Mouse (Mus musculus): Measurements from ENCODE around the gene Tfpi. TPM values are rescaled to one million over a fixed set of nuclear protein-coding genes. Genes with fewer than 3 reads are reported as not detected.
"Not testable (repeated sequence)": the region's sequence is repeated elsewhere in the genome, so short reads cannot be mapped to it uniquely, and the experiment has no call there.

The Tfpi gene
- polyA plus RNA-seq, 1 experiment: 0.31 TPM

- no peaks in the 10 kb centered on the region for H3K36me3 ChIP-seq (replicated peaks; ENCODE audit: low read length)
- no peaks in the 10 kb centered on the region for H3K4me1 ChIP-seq
- no peak for TF ChIP-seq FLI1 (IDR thresholded peaks at IDR 0.05; ENCODE audit: low read length)
- TF ChIP-seq GATA1 (IDR thresholded peaks at IDR 0.05; ENCODE audit: borderline replicate concordance, low read length): no peak
- no peaks in the 10 kb centered on the region for H3K27me3 ChIP-seq (replicated peaks)
- no peak overlapping the region for H3K4me3 ChIP-seq (replicated peaks)
- H3K9me3 ChIP-seq: peaks cover 2% of the 10 kb centered on the region; the same call in 1 of the 2 replicates
Measured at GRCm38 (mm10) chr2:84511036-84511435, 34.5 kb upstream of the Tfpi start.

GRCm38 (mm10) chr2:84504954-84505394, 28.4 kb upstream of the Tfpi start:
- not testable (repeated sequence) for H3K9me3 ChIP-seq; H3K27me3 ChIP-seq (replicated peaks); H3K4me3 ChIP-seq (replicated peaks); H3K36me3 ChIP-seq (replicated peaks; ENCODE audit: low read length); H3K4me1 ChIP-seq

DNA sequence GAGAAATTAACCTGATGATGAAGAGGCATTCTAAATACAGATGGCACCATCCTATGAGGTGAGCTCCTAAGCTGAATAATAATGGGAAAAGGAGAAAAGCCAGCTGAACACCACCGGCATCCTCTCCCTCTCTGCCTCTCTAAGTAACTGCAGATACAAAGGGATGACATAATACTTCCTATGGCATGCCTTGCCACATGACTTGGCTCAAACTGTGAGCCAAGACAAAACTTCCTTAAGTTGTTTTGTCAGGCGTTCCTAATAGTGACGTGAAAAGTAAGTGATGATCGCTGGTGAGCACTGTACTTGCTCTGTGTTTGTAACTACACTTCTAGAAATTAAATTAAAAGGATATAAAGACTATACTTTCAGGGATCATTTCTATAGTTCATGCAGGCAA, 27.7 kb upstream of the Tfpi start:
- no peak for TF ChIP-seq GATA1 (IDR thresholded peaks at IDR 0.05; ENCODE audit: borderline replicate concordance, low read length)
- no peak for TF ChIP-seq FLI1 (IDR thresholded peaks at IDR 0.05; ENCODE audit: low read length)
- Histone ChIP-seq H3K4me1 (0 out of 2 replicates have a peak, but pooled peaks cover 5% of the 10 kb centered on the region), H3K9me3 (no peaks in the 10 kb centered on the region), H3K27me3 (replicated peaks) (peaks cover 2% of the 10 kb centered on the region), H3K4me3 (replicated peaks) (no peak overlapping the region), H3K36me3 (replicated peaks; ENCODE audit: low read length) (no peaks in the 10 kb centered on the region)

DNA sequence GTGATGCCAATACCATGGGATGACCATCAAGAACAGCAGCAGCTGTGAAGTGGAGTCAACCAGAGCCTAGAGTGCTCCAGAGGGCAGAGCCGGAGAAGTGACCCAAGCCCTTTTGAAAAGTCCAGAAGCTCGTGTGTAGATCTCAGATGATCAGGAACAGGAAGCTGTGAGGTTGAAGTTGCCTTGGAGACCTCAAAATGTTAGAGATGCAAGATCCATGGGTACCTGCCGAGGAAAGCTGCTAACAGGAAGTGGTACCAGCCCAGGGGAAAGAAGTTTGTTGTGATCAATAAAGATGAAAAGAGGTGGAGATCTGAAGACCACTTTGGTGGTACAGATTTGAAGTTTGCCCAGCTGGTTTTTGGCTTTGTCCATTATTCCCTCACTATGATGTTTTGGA, 22.3 kb upstream of the Tfpi start:
- Histone ChIP-seq H3K27me3 (replicated peaks) (peaks cover 2% of the 10 kb centered on the region), H3K9me3 (no peaks in the 10 kb centered on the region), H3K4me3 (replicated peaks) (no peak overlapping the region), H3K4me1 (0 out of 2 replicates have a peak, but pooled peaks cover under 1% of the 10 kb centered on the region), H3K36me3 (replicated peaks; ENCODE audit: low read length) (no peaks in the 10 kb centered on the region)
- TF ChIP-seq GATA1 (IDR thresholded peaks at IDR 0.05; ENCODE audit: borderline replicate concordance, low read length) (no peak), FLI1 (IDR thresholded peaks at IDR 0.05; ENCODE audit: low read length) (no peak)

DNA sequence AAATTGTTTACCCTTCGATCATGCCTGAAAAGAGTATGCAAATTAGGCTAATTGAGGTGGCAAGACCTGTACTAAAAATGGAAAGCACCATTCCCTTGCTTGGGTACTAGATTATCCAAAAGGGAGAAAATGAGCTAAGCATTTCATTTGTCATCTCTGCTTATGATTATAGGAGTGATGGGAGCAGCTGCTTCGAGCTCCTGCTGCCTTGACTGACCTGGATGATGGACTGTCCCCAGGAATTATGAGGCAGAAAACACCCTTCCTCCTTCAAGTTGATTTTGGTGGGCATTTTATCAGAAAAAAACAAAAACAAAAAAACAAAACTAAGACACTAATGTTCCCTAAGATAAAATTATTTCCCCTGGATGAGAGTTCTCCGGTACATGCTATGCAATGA, 18.5 kb upstream of the Tfpi start:
- no peaks in the 10 kb centered on the region for H3K36me3 ChIP-seq (replicated peaks; ENCODE audit: low read length)
- peaks cover 4% of the 10 kb centered on the region for H3K27me3 ChIP-seq (replicated peaks)
- no peak for TF ChIP-seq GATA1 (IDR thresholded peaks at IDR 0.05; ENCODE audit: borderline replicate concordance, low read length)
- no peak for TF ChIP-seq FLI1 (IDR thresholded peaks at IDR 0.05; ENCODE audit: low read length)
- no peaks in the 10 kb centered on the region for H3K9me3 ChIP-seq
- H3K4me3 ChIP-seq (replicated peaks): no peak overlapping the region
- peaks cover 4% of the 10 kb centered on the region; the same call in 1 of the 2 replicates for H3K4me1 ChIP-seq

DNA sequence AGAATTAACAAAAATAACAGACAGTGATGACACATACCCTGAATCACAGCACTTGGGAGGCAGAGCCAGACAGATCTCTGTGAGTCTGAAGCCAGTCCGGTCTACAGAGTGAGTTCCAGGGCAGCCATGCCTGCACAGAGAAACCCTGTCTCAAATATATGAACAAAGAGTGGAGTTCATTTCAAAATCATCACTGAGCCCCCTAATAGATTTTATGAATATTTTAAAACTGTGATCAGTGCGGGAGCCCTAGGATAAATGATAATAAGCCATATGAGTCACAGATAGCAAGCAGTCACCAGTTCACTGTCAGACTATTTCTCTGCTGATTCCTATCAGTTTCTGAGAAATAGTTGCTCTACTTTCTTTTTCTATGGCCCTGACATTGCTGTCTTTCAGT, 17.1 kb upstream of the Tfpi start:
- Histone ChIP-seq H3K36me3 (replicated peaks; ENCODE audit: low read length) (no peaks in the 10 kb centered on the region), H3K27me3 (replicated peaks) (peaks cover 4% of the 10 kb centered on the region), H3K9me3 (no peaks in the 10 kb centered on the region), H3K4me3 (replicated peaks) (no peak overlapping the region), H3K4me1 (peaks cover 4% of the 10 kb centered on the region; the same call in 1 of the 2 replicates)
- TF ChIP-seq FLI1 (IDR thresholded peaks at IDR 0.05; ENCODE audit: low read length) (no peak), GATA1 (IDR thresholded peaks at IDR 0.05; ENCODE audit: borderline replicate concordance, low read length) (no peak)

DNA sequence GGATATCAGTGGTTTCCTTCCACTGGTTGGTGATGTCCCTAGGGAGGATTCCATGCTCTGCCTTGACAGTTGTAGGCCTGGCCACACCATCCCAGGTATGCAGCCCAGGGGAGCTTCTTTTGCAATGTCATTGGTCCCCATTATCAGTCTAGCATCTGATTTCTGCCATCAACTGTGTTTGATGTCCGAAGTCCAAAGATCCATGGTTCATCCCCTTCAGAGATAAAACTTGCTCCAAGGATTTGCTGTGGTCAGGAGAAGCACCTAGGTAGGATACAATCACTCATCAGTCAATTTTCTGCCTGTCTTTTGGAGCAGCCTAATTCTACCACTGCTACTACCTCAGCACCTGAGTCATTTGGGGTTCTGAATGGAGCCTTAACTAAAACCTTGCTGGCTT, 15.1 kb upstream of the Tfpi start:
- peaks cover 5% of the 10 kb centered on the region for H3K27me3 ChIP-seq (replicated peaks)
- H3K9me3 ChIP-seq: no peaks in the 10 kb centered on the region
- H3K36me3 ChIP-seq (replicated peaks; ENCODE audit: low read length): no peaks in the 10 kb centered on the region
- H3K4me3 ChIP-seq (replicated peaks): no peak overlapping the region
- TF ChIP-seq FLI1 (IDR thresholded peaks at IDR 0.05; ENCODE audit: low read length): no peak
- no peak for TF ChIP-seq GATA1 (IDR thresholded peaks at IDR 0.05; ENCODE audit: borderline replicate concordance, low read length)
- H3K4me1 ChIP-seq: peaks cover 9% of the 10 kb centered on the region

GRCm38 (mm10) chr2:84487705-84488291, 11.2 kb upstream of the Tfpi start:
- Histone ChIP-seq H3K9me3 (no peaks in the 10 kb centered on the region), H3K4me3 (replicated peaks) (no peak overlapping the region), H3K27me3 (replicated peaks) (peaks cover 8% of the 10 kb centered on the region), H3K4me1 (peaks cover 9% of the 10 kb centered on the region), H3K36me3 (replicated peaks; ENCODE audit: low read length) (no peaks in the 10 kb centered on the region)
- TF ChIP-seq FLI1 (IDR thresholded peaks at IDR 0.05; ENCODE audit: low read length) (no peak), GATA1 (IDR thresholded peaks at IDR 0.05; ENCODE audit: borderline replicate concordance, low read length) (no peak)

- no peak for TF ChIP-seq FLI1 (IDR thresholded peaks at IDR 0.05; ENCODE audit: low read length)
- no peak for TF ChIP-seq GATA1 (IDR thresholded peaks at IDR 0.05; ENCODE audit: borderline replicate concordance, low read length)
- H3K36me3 ChIP-seq (replicated peaks; ENCODE audit: low read length): no peaks in the 10 kb centered on the region
- peaks cover 22% of the 10 kb centered on the region for H3K4me1 ChIP-seq
- peak overlapping the region; percentile 14 for H3K4me3 ChIP-seq (replicated peaks)
- peaks cover 5% of the 10 kb centered on the region for H3K27me3 ChIP-seq (replicated peaks)
- no peaks in the 10 kb centered on the region for H3K9me3 ChIP-seq
Measured at GRCm38 (mm10) chr2:84481863-84482262, 5.3 kb upstream of the Tfpi start.

DNA sequence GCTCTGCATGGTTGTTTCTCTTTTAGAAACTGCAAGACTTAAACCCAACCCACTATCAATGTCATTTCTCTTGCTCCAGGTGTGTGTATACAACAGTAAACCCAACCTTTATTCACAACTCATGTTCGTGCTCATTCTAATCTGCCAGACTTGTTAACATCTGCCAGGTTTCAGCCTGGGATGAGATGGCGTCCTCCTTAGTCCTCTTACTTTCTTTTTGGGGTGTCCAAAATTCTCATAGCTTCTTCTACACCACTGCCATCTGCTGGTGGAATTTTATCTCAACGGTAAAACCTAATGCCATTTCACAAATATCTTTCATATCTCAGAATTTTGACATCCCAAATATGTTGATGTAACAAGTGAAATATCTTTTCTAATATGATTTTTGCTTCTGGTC, 2.5 kb upstream of the Tfpi start:
- TF ChIP-seq FLI1 (IDR thresholded peaks at IDR 0.05; ENCODE audit: low read length) (no peak), GATA1 (IDR thresholded peaks at IDR 0.05; ENCODE audit: borderline replicate concordance, low read length) (no peak)
- Histone ChIP-seq H3K27me3 (replicated peaks) (no peaks in the 10 kb centered on the region), H3K4me3 (replicated peaks) (peak overlapping the region; percentile 89), H3K36me3 (replicated peaks; ENCODE audit: low read length) (no peaks in the 10 kb centered on the region), H3K4me1 (peaks cover 43% of the 10 kb centered on the region), H3K9me3 (no peaks in the 10 kb centered on the region)

GRCm38 (mm10) chr2:84477759-84478158, 1.2 kb upstream of the Tfpi start:
- no peaks in the 10 kb centered on the region for H3K9me3 ChIP-seq
- peaks cover 5% of the 10 kb centered on the region for H3K36me3 ChIP-seq (replicated peaks; ENCODE audit: low read length)
- no peak for TF ChIP-seq FLI1 (IDR thresholded peaks at IDR 0.05; ENCODE audit: low read length)
- no peaks in the 10 kb centered on the region for H3K27me3 ChIP-seq (replicated peaks)
- no peak overlapping the region for H3K4me3 ChIP-seq (replicated peaks)
- H3K4me1 ChIP-seq: peaks cover 44% of the 10 kb centered on the region

All from megakaryocyte, embryonic 14.5 days (primary cell).